ENCODE assay signal across 11 mouse cellular contexts in genomic region chr10:111365011-111365410, GRCm38 (mm10).
DNase-seq lines count a peak whose midpoint lies in the region; ATAC-seq and TF ChIP-seq lines count a peak whose summit lies in the region.
"Had no signal": no experiment of that assay in that cellular context is flagged by ENCODE, and none has a peak within 500 bp of the region (broad histone marks: within the 10 kb centered on the region; RNA-seq: fewer than 3 reads in every experiment).

No protein-coding gene starts in this region.

- no peak overlapping the region for H3K4me3 ChIP-seq in forebrain, postnatal 0 days (ENCODE audit: low read depth, low read length)
- no peak overlapping the region for H3K4me3 ChIP-seq in forebrain, embryonic 15.5 days
- H3K4me3 ChIP-seq in kidney, embryonic 15.5 days (replicated peaks) = no peak overlapping the region
- H3K4me3 ChIP-seq in macrophage (ENCODE audit: inconsistent target) = no peak overlapping the region
- H3K4me3 ChIP-seq: heart, embryonic 13.5 days had no signal

- no peak overlapping the region for H3K27ac ChIP-seq in forebrain, postnatal 0 days (ENCODE audit: low read depth, low read length)
- H3K27ac ChIP-seq in forebrain, embryonic 15.5 days (replicated peaks) = no peak overlapping the region
- H3K27ac ChIP-seq in kidney, embryonic 15.5 days = no peak overlapping the region
- peak overlapping the region; percentile 70 for H3K27ac ChIP-seq in macrophage
- H3K27ac ChIP-seq: heart, embryonic 13.5 days had no signal

- peak; percentile 27; the same call in 1 of the 2 replicates for ATAC-seq in forebrain, postnatal 0 days
- ATAC-seq in forebrain, embryonic 15.5 days (replicated peaks) = no peak
- ATAC-seq in kidney, embryonic 15.5 days (replicated peaks; ENCODE audit: low FRiP score) = peak; percentile 64

- no peaks in the 10 kb centered on the region for H3K4me1 ChIP-seq in forebrain, postnatal 0 days (ENCODE audit: insufficient read depth)
- H3K4me1 ChIP-seq in forebrain, embryonic 15.5 days = 0 out of 2 replicates have a peak, but pooled peaks cover 3% of the 10 kb centered on the region
- H3K4me1 ChIP-seq in kidney, embryonic 15.5 days = peaks cover 13% of the 10 kb centered on the region

- H3K9ac ChIP-seq in forebrain, postnatal 0 days = no peak overlapping the region
- no peak overlapping the region for H3K9ac ChIP-seq in forebrain, embryonic 15.5 days (replicated peaks)
- H3K9ac ChIP-seq in kidney, embryonic 15.5 days = no peak overlapping the region
- H3K9ac ChIP-seq: heart, embryonic 13.5 days had no signal

- no peak for DNase-seq in forebrain, postnatal 0 days
- peak; percentile 49 for DNase-seq in adrenal gland, postnatal 14 days
- DNase-seq in right cerebral cortex, postnatal 10 days (ENCODE audit: low spot score in 2 of 2) = no peak
- DNase-seq in layer of hippocampus, adult 8-10 months (ENCODE audit: low spot score in 2 of 2) = no peak
- no peak for DNase-seq in frontal cortex, adult 2 months (ENCODE audit: extremely low spot score in 1 of 2, low spot score in 1 of 2)
- DNase-seq: cerebellum, adult 9-11 months had no signal

- no peaks in the 10 kb centered on the region for H3K36me3 ChIP-seq in forebrain, postnatal 0 days (ENCODE audit: insufficient read depth)
- no peaks in the 10 kb centered on the region for H3K36me3 ChIP-seq in forebrain, embryonic 15.5 days
- no peaks in the 10 kb centered on the region for H3K36me3 ChIP-seq in kidney, embryonic 15.5 days
- no peaks in the 10 kb centered on the region for H3K36me3 ChIP-seq in macrophage (ENCODE audit: inconsistent target)
- H3K36me3 ChIP-seq: heart, embryonic 13.5 days had no signal

- 61% methylated on average over 5 of the region's 5 CpGs for WGBS in forebrain, postnatal 0 days
- WGBS in forebrain, embryonic 15.5 days = 71% methylated on average over 5 of the region's 5 CpGs
- WGBS in kidney, embryonic 15.5 days = 58% methylated on average over 5 of the region's 5 CpGs
- WGBS in macrophage (ENCODE audit: missing documents) = 14% methylated on average over 5 of the region's 5 CpGs

- no peak overlapping the region for H3K4me2 ChIP-seq in forebrain, postnatal 0 days (ENCODE audit: low read depth)
- no peak overlapping the region for H3K4me2 ChIP-seq in forebrain, embryonic 15.5 days (replicated peaks)
- H3K4me2 ChIP-seq in kidney, embryonic 15.5 days = no peak overlapping the region
- H3K4me2 ChIP-seq: heart, embryonic 13.5 days had no signal

- no peaks in the 10 kb centered on the region for H3K9me3 ChIP-seq in forebrain, postnatal 0 days (ENCODE audit: low read length)
- no peaks in the 10 kb centered on the region for H3K9me3 ChIP-seq in forebrain, embryonic 15.5 days
- no peaks in the 10 kb centered on the region for H3K9me3 ChIP-seq in kidney, embryonic 15.5 days (replicated peaks)
- H3K9me3 ChIP-seq: heart, embryonic 13.5 days had no signal

- no peaks in the 10 kb centered on the region for H3K79me2 ChIP-seq in macrophage (ENCODE audit: inconsistent target)

- no peak for TF ChIP-seq CTCF in forebrain, postnatal 0 days (IDR thresholded peaks at IDR 0.05; ENCODE audit: low read depth)

- no peaks in the 10 kb centered on the region for H3K27me3 ChIP-seq in forebrain, postnatal 0 days (ENCODE audit: insufficient read depth, low read length)
- no peaks in the 10 kb centered on the region for H3K27me3 ChIP-seq in forebrain, embryonic 15.5 days
- H3K27me3 ChIP-seq in kidney, embryonic 15.5 days = no peaks in the 10 kb centered on the region
- H3K27me3 ChIP-seq: CH12.LX; heart, embryonic 13.5 days had no signal
